Mouse (Mus musculus): ENCODE measurements at regions not wholly inside any gene's neighbourhood (a gene's known extent, or its start where the extent isn't known, plus 50 kb on each side); places are given as distances from the start of the nearest gene placed in this dataset.

- no peak for ATAC-seq (ENCODE audit: low TSS enrichment)
Observed at GRCm38 (mm10) chr3:78901838-78902484, 384.4 kb downstream of the Rapgef2 start.

DNA sequence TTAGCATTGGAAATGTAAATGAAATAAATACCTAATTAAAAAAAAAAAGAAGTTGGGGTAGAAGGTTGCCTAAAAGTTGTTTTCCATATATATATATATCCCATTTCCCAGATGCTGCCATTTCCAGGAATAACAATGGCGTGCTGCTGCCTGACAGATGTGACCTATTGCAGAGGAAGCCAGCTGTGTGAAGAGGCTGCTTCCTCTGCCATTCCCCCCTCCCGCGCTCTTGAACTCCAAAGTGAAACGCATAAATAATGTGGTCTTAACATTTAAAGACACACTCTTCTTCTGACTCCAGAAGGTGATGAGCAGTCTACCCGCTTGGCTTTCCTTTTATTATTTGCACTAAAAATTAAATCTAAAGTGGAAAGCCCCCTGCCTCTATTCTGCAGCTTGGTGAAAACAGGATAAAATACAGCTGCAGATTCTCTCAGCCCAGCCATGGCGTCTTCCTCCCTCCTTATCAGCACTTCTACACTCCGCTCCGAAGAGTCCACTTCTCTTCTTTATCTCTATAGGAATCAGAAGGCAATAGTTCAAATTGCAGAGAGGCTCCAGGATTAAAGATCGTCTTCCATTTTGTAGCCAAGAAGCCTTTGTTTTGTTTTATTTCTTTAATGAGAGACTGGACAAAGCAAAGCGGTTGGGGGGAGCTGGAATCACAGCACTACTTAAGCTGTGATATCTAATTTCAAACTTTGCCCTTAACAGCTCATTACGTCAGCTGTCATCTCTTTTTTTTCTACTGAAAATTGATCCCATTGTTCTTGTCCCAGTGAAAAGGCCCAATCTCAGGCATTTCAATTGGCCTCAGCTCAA is 385.1 kb downstream of the Rapgef2 start:
- no peak for ATAC-seq (ENCODE audit: low TSS enrichment)

DNA sequence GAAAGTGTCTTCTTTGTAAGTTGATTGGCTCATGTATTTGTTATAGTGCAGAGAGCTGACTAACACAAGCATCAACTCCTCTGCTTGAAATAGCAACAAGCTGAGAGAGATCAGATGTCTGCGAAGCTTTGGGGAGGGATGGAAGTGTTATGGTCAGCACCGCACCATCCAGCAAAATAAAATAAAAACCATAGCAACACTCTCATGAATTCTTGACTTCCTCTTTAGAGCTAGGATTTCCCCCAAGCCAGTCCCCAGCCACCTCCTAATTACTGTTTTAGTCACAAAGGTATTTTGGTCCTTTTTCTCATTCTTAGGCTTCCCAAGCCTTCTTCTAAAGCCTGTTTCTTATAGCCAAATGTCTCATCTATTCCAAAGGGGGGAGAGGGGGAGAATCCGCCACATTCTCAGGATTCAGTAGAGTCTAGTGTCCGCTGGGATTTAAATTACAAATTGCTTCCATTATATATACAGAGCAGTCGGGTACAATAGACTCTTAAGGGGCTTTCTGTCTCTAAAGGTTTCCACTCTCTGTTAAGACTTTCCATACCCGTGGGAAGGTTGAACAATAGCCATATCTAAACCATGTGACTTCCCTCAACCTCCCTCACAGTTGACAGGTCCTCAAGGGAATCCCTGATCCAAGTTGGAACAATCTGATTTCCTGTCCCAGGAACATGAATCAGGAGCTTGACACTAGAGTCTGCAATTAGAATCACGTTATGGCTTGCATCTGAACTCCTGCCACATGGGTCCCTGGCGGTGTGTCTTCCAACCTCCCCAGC is 386.7 kb downstream of the Rapgef2 start:
- ATAC-seq (ENCODE audit: low TSS enrichment), result no peak

DNA sequence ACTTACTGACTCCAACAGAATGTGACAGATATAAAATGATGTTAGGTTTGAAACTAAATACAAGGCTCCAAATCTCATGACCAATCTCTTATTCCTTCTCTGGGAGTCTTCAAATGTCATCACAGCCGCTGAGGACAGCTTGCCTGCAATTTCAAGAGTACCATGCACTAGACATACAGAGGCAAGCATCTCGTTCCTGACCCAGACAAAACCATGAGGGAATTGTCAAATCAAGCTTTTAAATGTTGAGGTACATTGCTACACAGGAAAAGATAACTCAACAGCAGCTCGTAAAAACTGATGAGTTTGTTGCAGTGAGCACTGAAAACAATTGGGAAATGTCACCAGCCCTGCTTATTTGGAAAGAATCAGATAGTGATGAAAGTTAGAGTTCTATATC is 397.0 kb downstream of the Rapgef2 start:
- no peak for ATAC-seq (ENCODE audit: low TSS enrichment)

GRCm38 (mm10) chr3:78884715-78885114 is 401.6 kb downstream of the Rapgef2 start:
- no peak for ATAC-seq (ENCODE audit: low TSS enrichment)

- ATAC-seq (ENCODE audit: low TSS enrichment), result no peak
Observed at GRCm38 (mm10) chr3:78884029-78884428, 402.3 kb downstream of the Rapgef2 start.

DNA sequence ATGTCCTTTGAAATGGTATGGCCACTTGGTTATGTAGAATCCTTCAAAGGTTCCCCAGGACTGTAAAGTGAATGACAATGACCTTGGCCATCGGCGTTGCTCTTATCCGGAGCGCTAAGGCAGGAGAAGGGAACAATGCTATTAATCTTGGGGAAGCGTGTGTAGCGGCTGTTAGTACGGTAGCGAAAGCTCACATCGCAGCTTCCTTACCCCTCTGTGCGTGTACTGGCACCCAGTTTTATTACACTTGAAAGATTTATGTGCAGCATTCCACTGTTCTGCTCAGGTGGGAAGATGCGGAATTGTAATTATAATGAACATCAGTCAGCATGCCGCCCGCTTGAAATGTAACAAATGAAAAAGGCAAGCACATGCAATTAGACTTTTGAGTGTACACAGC is 406.2 kb downstream of the Rapgef2 start:
- no peak for ATAC-seq (ENCODE audit: low TSS enrichment)

GRCm38 (mm10) chr3:78877323-78877722 is 409.0 kb downstream of the Rapgef2 start:
- ATAC-seq (ENCODE audit: low TSS enrichment), result no peak

GRCm38 (mm10) chr3:78866896-78867295 is 419.4 kb downstream of the Rapgef2 start:
- no peak for ATAC-seq (ENCODE audit: low TSS enrichment)

GRCm38 (mm10) chr3:78866083-78866726 is 420.1 kb downstream of the Rapgef2 start:
- no peak for ATAC-seq (ENCODE audit: low TSS enrichment)

DNA sequence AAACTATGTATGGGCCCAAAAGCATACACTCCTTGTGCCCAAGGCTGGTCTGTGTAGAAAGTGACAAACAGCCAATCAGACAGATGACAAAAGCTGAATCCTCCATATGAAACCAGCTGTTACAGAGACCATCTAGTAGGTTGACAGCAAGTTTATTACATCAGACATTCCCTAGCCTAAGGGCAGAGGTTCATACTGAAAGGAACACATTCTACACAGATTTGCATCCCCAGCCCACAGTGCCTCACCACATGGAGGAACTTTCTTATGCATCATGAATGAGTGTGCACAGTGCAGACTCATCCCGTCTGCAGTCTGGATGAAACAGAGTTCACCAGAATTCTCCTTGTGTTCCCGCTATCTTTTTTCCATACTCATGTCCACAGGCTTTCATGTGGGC is 423.3 kb downstream of the Rapgef2 start:
- no peak for ATAC-seq (ENCODE audit: low TSS enrichment)

DNA sequence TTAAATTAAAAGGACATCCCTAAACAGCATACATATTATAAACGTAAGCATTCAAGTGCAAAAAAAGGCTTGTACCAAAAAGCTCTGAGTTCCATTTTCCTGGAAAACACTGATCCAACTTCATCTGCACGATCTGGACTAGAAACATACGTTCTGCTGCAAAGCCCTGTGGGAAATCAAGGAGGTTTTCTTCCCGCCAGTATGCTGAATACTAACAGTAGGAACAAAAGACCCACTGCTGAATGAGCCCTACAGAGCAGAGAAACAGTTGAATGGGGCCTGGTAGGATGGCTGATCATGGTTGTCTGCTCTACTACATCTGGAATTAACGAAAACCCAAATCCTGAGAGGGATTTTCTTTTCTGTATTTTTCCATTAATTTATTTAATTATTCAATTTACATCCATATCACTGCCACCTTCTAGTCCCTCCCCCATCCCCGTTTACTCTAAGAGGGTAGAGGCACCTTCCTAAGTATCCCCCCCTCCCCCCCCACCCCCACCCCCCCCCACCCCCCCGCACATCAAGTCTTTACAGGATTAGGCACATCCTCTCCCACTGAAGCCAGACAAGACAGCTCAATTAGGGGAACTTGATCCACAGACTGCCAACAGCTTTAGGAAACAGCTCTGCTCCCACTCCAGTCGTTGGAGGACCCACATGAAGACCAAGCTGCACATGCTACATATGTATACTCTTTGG is 439.5 kb downstream of the Rapgef2 start:
- no peak for ATAC-seq (ENCODE audit: low TSS enrichment)

- ATAC-seq (ENCODE audit: low TSS enrichment), result no peak
Observed at GRCm38 (mm10) chr3:78841173-78841572, 445.1 kb downstream of the Rapgef2 start.

- ATAC-seq (ENCODE audit: low TSS enrichment), result no peak
Observed at GRCm38 (mm10) chr3:78836824-78837223, 449.5 kb downstream of the Rapgef2 start.

DNA sequence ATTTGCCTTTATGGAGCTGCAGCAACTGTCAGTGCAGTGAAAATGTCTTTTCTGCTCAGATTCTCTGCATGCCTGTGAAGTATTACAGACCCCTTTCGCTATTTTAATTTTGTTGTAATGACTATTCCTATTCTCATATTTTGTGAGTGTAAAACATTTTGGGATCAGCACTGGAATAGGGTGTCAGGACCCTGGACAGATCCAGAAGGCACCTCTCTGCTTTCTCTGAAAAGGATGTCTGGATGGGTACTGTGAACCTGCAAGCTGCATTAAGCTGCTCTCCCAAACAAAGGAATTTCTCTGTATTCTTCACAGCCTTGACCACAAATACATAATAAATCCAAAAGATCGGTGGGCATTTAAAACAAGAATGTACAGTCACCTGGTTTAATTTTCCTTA is 460.8 kb downstream of the Rapgef2 start:
- no peak for ATAC-seq (ENCODE audit: low TSS enrichment)

DNA sequence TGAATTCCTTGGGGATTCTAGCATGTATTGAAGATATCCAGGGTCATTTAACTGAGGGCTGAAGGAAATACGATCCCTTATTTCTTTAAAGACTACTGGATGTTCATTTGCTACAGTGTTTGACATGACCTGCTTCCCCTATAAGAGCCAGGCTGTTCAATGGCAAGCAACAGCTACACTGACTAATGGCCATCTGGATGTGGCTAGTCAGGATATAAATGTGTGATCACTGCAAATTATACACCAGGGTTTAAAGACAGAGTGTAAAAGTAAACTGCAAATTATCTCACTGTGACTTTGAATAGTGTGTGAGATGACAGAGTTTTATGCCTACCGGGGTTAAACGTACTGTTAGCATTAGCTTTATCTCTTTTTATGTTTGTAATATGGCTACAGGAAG is 473.9 kb downstream of the Rapgef2 start:
- no peak for ATAC-seq (ENCODE audit: low TSS enrichment)

GRCm38 (mm10) chr3:78810431-78811152 is 475.7 kb downstream of the Rapgef2 start:
- no peak for ATAC-seq (ENCODE audit: low TSS enrichment)

- no peak for ATAC-seq (ENCODE audit: low TSS enrichment)
Observed at GRCm38 (mm10) chr3:78803176-78803575, 483.1 kb downstream of the Rapgef2 start.

GRCm38 (mm10) chr3:78795951-78796455 is 490.3 kb downstream of the Rapgef2 start:
- ATAC-seq (ENCODE audit: low TSS enrichment), result no peak

- ATAC-seq (ENCODE audit: low TSS enrichment), result no peak
Observed at GRCm38 (mm10) chr3:78792440-78793057, 493.8 kb downstream of the Rapgef2 start.
